Mouse (Mus musculus) B cell, adult 62 days (primary cell): Measurements from ENCODE around the gene Spty2d1. TPM values are rescaled to one million over a fixed set of nuclear protein-coding genes. Genes with fewer than 3 reads are reported as not detected.

Experiments used
- total RNA-seq: library from RNA; stranded (reverse); gene quantifications from 4 replicates; pipeline ENCODE4 v1.2.4, GENCODE M21; 2023

Spty2d1 gene
- total RNA-seq: 97.0 to 105 TPM (median 100 TPM) in 4 replicates

DNA sequence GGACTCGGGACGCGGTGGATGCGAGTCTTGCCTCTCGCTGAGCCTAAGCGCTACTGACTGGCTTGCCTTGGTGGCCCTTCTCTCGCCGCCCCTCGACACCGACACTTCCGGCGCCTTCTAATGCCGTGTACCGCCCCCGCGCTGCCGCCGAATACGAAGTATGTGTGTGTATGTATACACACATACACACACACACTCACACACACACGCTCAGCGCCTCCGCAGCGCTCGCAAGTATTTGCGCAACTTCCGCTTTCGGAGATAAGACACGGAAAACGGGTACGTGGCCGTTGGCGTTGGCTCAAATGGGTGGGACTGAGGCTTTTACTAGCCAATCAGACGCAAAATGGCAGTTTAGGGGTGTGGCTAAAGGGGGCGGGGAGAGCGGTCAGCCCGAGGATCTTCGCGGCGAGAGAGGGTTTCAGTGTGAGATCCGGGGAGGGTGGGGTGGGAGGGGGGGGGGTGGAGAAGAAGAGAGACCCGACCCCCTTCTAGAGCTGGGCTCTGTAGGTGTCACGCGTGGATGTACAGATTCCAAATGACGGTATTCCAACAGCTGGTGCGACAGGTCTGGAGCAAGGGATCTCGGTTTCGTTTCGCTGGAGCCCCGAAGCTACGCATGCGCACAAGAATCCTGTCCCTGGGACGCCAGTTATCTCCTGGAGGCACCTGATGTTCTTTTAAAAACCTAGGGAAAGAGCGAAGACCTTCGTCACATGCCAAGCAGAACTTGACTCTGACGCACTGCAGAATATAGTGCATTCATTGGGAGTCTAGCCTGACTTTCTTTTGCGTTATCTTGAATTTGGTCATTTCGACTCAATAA lies at the start of gene Spty2d1:
Spty2d1 (minus strand) TSS at position 244 of the 826 bp plus-strand sequence.

GRCm38 (mm10) chr7:47050366-47050765 lies 42.2 kb upstream of the Spty2d1 start, which contains the start of gene Tmem86a:
Gene Tmem86a (plus strand): TSS chr7:47050601.

DNA sequence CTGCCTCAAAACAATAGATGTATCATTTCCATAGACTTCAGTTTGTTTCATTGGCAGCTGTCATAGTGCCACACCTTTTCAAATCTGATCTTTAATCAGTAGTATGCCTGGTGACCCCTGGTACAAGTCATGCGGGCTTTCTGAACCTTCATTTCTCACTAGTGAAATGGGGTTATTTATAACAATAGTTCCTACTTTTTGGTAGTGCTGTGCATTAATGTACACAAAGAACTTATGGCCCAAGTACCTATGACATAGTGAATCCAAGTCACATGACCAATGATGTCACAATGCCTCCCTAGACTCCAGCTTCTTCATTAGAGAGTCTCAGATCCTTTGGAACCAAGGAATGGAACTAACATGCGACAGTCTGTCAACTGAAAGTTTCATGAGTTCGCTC lies 24.9 kb downstream of the Spty2d1 start, which contains the start of gene Gm9999:
Gm9999 (plus strand) TSS at position 301 of the 400 bp plus-strand sequence.

DNA sequence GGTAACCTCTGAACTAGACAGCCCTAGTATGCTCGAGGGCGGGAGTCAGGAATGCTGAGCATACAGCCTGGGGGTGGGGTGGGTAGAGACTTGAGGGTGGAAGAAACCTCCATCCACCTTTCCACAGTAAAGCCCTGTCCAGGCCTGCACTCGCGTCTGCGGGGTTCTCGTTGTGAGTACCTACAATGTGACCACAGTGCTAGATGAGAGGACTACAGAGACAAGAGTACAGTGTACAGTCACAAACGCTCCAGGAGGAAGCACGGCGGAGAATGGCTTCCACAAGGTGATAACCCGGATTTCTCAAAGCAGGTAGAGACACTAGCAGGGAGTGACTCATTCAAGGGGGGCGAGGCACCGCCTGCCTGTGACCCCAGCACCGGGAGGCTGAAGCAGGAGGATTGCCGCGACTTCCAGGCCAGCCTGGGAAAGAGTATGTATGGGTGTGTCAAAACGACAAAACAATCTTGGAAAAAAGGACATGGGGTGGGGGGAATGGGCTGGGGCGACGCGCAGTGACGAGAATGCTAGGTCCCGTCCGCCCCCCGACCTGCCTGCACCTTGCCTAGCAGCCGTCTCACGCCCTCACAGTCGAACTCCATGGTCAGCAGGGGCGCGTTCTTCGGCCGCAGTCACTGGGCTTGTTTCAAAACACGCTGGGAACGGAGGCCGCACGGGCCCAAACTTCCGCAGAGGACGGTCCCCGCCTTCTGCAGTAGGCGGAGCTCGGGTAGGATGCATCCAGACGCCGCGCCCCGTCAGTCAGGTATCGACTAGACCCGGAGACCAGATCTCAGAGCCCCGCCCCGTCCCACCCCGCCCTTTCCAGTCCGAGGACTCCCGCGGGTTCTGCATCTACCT lies 50.1 kb downstream of the Spty2d1 start, which contains the start of gene Uevld:
Uevld (minus strand) TSS at position 697 of the 861 bp plus-strand sequence.

Other genes with a start within 250 kb of the Spty2d1 start
- 57.9 to 68.5 TPM (median 62.8 TPM) in 4 replicates for gene Hps5, start 212.3 kb downstream of the Spty2d1 start, total RNA-seq
- gene Gtf2h1, start 212.3 kb downstream of the Spty2d1 start, total RNA-seq: 55.6 to 71.2 TPM (median 62.9 TPM) in 4 replicates
- gene Ldha, start 166.9 kb downstream of the Spty2d1 start, total RNA-seq: 151 to 165 TPM (median 159 TPM) in 4 replicates
- gene Ldhc, start 147.2 kb downstream of the Spty2d1 start, total RNA-seq: not detected in 4 replicates
- gene Tsg101, start 88.4 kb downstream of the Spty2d1 start, total RNA-seq: 54.4 to 67.3 TPM (median 57.4 TPM) in 4 replicates
- 4.9 to 8.7 TPM (median 6.4 TPM) in 4 replicates for gene Uevld, start 49.9 kb downstream of the Spty2d1 start, total RNA-seq
- gene Gm9999, start 24.8 kb downstream of the Spty2d1 start, total RNA-seq: not detected in 4 replicates
- 3.9 to 7.4 TPM (median 5.0 TPM) in 4 replicates for gene Tmem86a, start 42.2 kb upstream of the Spty2d1 start, total RNA-seq
- not detected in 4 replicates for gene Ptpn5, start 125.3 kb upstream of the Spty2d1 start, total RNA-seq
- not detected in 4 replicates for gene Mrgpra6, start 196.5 kb upstream of the Spty2d1 start, total RNA-seq
- gene Mrgpra9, start 244.4 kb upstream of the Spty2d1 start, total RNA-seq: not detected in 4 replicates